Mouse (Mus musculus) CH12.LX (cell line): ENCODE results near the gene Parp4.

Source experiments
- JUND ChIP-seq: conservative IDR thresholded peaks from 2 replicates; pipeline ENCODE4 v1.6.1; 2011; ENCODE audit warnings: low read depth, low read length, improper control_type of control experiment
- UBTF ChIP-seq: IDR thresholded peaks from 2 replicates; pipeline ENCODE4 v1.6.1; 2012; ENCODE audit warnings: low read depth, mild to moderate bottlenecking, inconsistent platforms, low read length, improper control_type of control experiment, moderate library complexity

DNA sequence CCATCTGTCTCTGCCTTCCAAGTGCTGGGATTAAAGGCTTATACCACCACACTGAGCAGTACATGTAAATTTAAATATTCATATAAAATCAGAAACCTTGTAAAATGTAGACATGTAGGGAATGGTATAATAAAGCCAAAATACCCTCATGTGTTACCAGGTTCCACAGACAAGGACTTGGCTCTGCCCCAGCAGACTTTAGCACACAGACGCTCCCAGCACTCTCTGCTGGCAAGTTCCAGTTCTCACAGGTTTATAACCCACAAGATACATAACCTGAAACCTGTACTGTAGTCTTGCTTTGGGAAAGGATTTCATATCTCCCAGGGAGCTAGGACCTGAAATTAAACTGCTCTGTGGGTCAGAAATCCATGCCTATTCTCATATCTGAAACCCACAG lies 30.5 kb upstream of the Parp4 start:
- TF ChIP-seq JUND = no peak
- no peak for TF ChIP-seq UBTF
